Mouse (Mus musculus) midbrain, embryonic 12.5 days (tissue): ENCODE measurements around the gene Vmn2r14. TPM values are rescaled to one million over a fixed set of nuclear protein-coding genes. Genes with fewer than 3 reads are reported as not detected.
"Not testable (repeated sequence)": the region's sequence is repeated elsewhere in the genome, so short reads cannot be mapped to it uniquely, and the experiment has no call there.

Experiments
- ATAC-seq: fragments of 200-750 bp; cut with Nextera tagmentation; 2 replicates; pipeline ENCODE4 v1.8.0; 2017; ENCODE audit warnings: low read depth, moderate TSS enrichment, moderate library complexity; ENCODE audit not compliant: low FRiP score
- H3K27ac ChIP-seq: fragments of 300-500 bp; sonication (generic); replicated peaks from 2 replicates; pipeline ENCODE4 v1.5.1; 2016; ENCODE audit warnings: mild to moderate bottlenecking
- H3K27me3 ChIP-seq: fragments of 300-500 bp; sonication (generic); 2 replicates; pipeline ENCODE4 v1.6.1; 2016; ENCODE audit warnings: mild to moderate bottlenecking
- H3K36me3 ChIP-seq: fragments of 300-500 bp; sonication (generic); 2 replicates; pipeline ENCODE4 v1.6.1; 2016
- H3K4me1 ChIP-seq: fragments of 300-500 bp; sonication (generic); 2 replicates; pipeline ENCODE4 v1.6.1; 2016
- H3K4me2 ChIP-seq: fragments of 300-500 bp; sonication (generic); replicated peaks from 2 replicates; pipeline ENCODE4 v1.6.1; 2016; ENCODE audit warnings: mild to moderate bottlenecking, moderate library complexity
- H3K4me3 ChIP-seq: fragments of 300-500 bp; sonication (generic); 2 replicates; pipeline ENCODE4 v1.5.1; 2016; ENCODE audit warnings: mild to moderate bottlenecking
- H3K9ac ChIP-seq: fragments of 300-500 bp; sonication (generic); replicated peaks from 2 replicates; pipeline ENCODE4 v1.6.1; 2016; ENCODE audit warnings: mild to moderate bottlenecking, moderate library complexity
- H3K9me3 ChIP-seq: fragments of 300-500 bp; sonication (generic); 2 replicates; pipeline ENCODE4 v1.6.1; 2016; ENCODE audit warnings: mild to moderate bottlenecking
- WGBS: fragments of 180-500 bp; shearing (Covaris S2); methylation state at CpG from one replicate; pipeline ENCODE4 v1.1.7; 2016; 5-methylcytosine and 5-hydroxymethylcytosine counted together
- polyA plus RNA-seq: library from polyadenylated mRNA; unstranded; fragments of >200 nt; fragmentation: Nextera tagmentation; extraction: Ambion mirVana; gene quantifications from 2 replicates; pipeline ENCODE4 v1.2.1, GENCODE M21; 2016

Gene Vmn2r14
- not detected in 2 replicates for polyA plus RNA-seq

DNA sequence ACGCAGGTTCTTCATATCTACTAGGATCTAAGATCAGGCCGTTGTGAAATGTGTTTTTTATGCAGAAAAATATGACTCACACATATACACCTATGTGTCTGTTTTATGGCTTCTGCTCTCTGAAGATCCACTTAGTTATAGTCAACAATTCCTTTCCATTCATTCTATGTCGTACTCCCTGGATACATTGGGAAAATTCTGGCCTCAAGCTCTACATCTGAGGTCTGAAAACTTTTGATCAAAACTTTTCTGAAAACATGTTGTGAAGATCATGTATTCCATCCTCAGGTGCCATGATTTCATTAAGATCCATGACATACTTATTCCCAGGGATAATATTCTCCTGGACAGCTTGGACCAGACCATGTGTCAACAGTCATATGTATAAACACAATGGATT, at the start of gene Vmn2r14:
Vmn2r14 (minus strand) TSS at position 101 of the 400 bp plus-strand sequence.
- Histone ChIP-seq H3K9ac (no peak within 1 kb of the TSS), H3K4me3 (no peak within 1 kb of the TSS), H3K4me1 (no peaks in the 10 kb centered on the region), H3K9me3 (0 out of 2 replicates have a peak, but pooled peaks cover 11% of the 10 kb centered on the region), H3K36me3 (no peaks in the 10 kb centered on the region), H3K27me3 (no peaks in the 10 kb centered on the region), H3K27ac (no peak within 1 kb of the TSS), H3K4me2 (no peak within 1 kb of the TSS)
- ATAC-seq, result no peak
- WGBS, result 69% methylated on average over 3 of the region's 3 CpGs

DNA sequence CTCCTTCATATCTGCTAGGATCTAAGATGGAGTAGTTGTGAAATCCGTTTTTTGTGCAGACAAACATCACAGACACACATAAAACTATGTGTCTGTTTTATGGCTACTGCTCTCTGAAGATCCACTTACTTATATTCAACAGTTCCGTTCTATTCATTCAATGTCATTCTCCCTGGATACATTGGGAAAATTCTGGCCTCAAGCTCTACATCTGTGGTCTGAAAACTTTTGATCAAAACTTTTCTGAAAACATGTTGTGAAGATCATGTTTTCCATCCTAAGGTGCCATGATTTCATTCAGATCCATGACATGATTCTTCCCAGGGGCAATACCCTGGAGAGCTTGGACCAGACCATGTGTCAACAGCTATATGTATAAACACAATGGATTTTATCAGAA, 32.4 kb downstream of the Vmn2r14 start, which contains the start of gene Vmn2r13:
Vmn2r13 (minus strand) TSS at position 101 of the 400 bp plus-strand sequence.
- not testable (repeated sequence) for H3K9ac ChIP-seq, H3K9me3 ChIP-seq, H3K4me2 ChIP-seq, H3K4me1 ChIP-seq, H3K4me3 ChIP-seq, H3K27me3 ChIP-seq, ATAC-seq, H3K27ac ChIP-seq, H3K36me3 ChIP-seq
- WGBS, result 60% methylated on average over 2 of the region's 2 CpGs

DNA sequence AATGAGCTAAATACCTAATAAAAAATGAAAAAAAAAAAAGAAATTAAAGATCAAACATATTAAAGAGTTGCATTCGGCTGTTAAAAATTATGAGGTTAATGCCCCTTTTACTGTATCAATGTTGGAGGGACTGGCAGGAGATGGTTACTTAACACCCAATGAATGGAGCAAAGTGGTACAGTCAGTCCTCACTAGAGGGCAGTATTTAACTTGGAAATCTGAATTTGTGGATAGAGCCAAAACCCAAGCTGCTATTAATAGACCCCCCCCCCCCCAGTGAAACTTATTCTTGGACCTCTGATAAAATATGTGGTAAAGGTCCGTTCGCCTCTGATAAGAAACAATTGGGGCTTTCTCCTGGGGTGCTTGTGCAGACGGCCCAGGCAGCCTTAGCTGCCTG, 57.7 kb downstream of the Vmn2r14 start:
- not testable (repeated sequence) for H3K36me3 ChIP-seq, H3K27ac ChIP-seq, H3K4me3 ChIP-seq, H3K9me3 ChIP-seq, ATAC-seq, H3K9ac ChIP-seq, H3K27me3 ChIP-seq, H3K4me2 ChIP-seq, H3K4me1 ChIP-seq
- 93% methylated on average over 4 of the region's 4 CpGs for WGBS

Other genes starting within 250 kb of the Vmn2r14 start
- gene Vmn2r10, start 218.2 kb downstream of the Vmn2r14 start, polyA plus RNA-seq, result not detected in 2 replicates
- gene Vmn2r11, start 165.1 kb downstream of the Vmn2r14 start, polyA plus RNA-seq, result not detected in 2 replicates
- gene Vmn2r12, start 126.8 kb downstream of the Vmn2r14 start, polyA plus RNA-seq, result not detected in 2 replicates
- not detected in 2 replicates for gene Vmn2r13, start 32.5 kb downstream of the Vmn2r14 start, polyA plus RNA-seq
- gene Vmn2r15, start 72.9 kb upstream of the Vmn2r14 start, polyA plus RNA-seq, result not detected in 2 replicates
- gene Vmn2r16, start 105.5 kb upstream of the Vmn2r14 start, polyA plus RNA-seq, result not detected in 2 replicates
- gene Vmn2r17, start 195.0 kb upstream of the Vmn2r14 start, polyA plus RNA-seq, result not detected in 2 replicates